Mouse (Mus musculus): ENCODE measurements at regions not wholly inside any gene's neighbourhood (a gene's known extent, or its start where the extent isn't known, plus 50 kb on each side); places are given as distances from the start of the nearest gene placed in this dataset.
"Not testable (repeated sequence)": the region's sequence is repeated elsewhere in the genome, so short reads cannot be mapped to it uniquely, and the experiment has no call there.

DNA sequence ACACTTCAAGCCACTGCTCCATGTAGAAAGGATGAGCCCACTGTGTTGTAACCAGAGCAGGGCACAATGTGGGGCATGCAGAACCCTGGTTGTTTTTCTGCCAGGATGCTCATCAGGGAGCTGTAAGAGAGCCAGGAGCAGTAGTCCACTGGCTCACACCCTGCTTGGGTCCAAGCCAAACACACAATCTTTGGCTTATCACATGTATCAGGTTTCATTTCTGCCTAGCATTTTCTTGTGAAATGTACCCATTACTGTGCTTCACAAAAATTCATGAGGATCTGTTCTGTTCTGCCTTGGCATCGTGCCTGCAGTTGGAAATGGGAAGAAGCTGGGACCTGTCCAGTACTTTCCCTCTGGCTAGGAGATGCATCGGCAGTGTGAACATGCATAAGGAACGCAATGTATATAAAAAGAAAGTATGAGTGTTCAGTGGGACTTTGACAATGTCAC is 491.6 kb upstream of the Igfbp3 start:
- 73% methylated on average over 3 of the region's 3 CpGs for WGBS (ENCODE audit: insufficient replicate concordance)

DNA sequence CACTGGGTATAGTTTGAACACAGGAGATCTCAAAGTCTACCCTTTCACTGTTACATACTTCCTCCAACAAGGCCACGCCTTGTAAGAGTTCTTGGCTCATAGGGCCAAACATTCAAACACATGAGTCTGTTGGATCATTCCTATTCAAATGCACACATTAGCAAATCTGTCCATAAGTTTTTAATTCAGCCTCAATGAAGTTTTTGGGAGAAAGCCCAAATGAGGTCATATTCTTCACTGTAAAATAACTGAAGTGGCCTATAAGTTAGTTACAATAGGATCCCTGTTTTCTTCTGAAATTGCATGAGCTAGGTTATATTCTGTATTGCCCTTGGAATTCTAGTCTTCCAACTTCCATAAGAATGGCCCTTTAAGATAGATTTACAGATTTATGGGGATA is 483.9 kb upstream of the Igfbp3 start:
- H3K36me3 ChIP-seq (ENCODE audit: control insufficient read depth, insufficient read depth, low read length), result no peaks in the 10 kb centered on the region
- no peak overlapping the region for H3K27ac ChIP-seq (ENCODE audit: low read depth, low read length)
- no peaks in the 10 kb centered on the region for H3K27me3 ChIP-seq (ENCODE audit: control insufficient read depth, insufficient read depth, low read length)
- 75% methylated on average over 1 of the region's 1 CpGs for WGBS (ENCODE audit: insufficient replicate concordance)
- H3K9ac ChIP-seq (ENCODE audit: low read depth, low read length), result no peak overlapping the region
- H3K4me3 ChIP-seq (ENCODE audit: low read depth, low read length), result no peak overlapping the region
- no peaks in the 10 kb centered on the region for H3K4me1 ChIP-seq (ENCODE audit: control insufficient read depth, insufficient read depth, low read length)
- no peak overlapping the region for H3K4me2 ChIP-seq
- H3K9me3 ChIP-seq (replicated peaks; ENCODE audit: control insufficient read depth, low read length), result no peaks in the 10 kb centered on the region; the same call in 1 of the 2 replicates
- no peak for ATAC-seq (replicated peaks; ENCODE audit: insufficient number of reproducible peaks, low FRiP score, low TSS enrichment)

More for the DNA sequence above, 491.6 kb upstream of the Igfbp3 start:
- Histone ChIP-seq H3K4me3 (ENCODE audit: low read depth, low read length) (no peak overlapping the region), H3K4me1 (ENCODE audit: control insufficient read depth, insufficient read depth, low read length) (no peaks in the 10 kb centered on the region), H3K4me2 (no peak overlapping the region), H3K27me3 (ENCODE audit: control insufficient read depth, insufficient read depth, low read length) (no peaks in the 10 kb centered on the region), H3K27ac (ENCODE audit: low read depth, low read length) (no peak overlapping the region), H3K9ac (ENCODE audit: low read depth, low read length) (no peak overlapping the region), H3K36me3 (ENCODE audit: control insufficient read depth, insufficient read depth, low read length) (no peaks in the 10 kb centered on the region), H3K9me3 (replicated peaks; ENCODE audit: control insufficient read depth, low read length) (no peaks in the 10 kb centered on the region)
- no peak for ATAC-seq (replicated peaks; ENCODE audit: insufficient number of reproducible peaks, low FRiP score, low TSS enrichment)

DNA sequence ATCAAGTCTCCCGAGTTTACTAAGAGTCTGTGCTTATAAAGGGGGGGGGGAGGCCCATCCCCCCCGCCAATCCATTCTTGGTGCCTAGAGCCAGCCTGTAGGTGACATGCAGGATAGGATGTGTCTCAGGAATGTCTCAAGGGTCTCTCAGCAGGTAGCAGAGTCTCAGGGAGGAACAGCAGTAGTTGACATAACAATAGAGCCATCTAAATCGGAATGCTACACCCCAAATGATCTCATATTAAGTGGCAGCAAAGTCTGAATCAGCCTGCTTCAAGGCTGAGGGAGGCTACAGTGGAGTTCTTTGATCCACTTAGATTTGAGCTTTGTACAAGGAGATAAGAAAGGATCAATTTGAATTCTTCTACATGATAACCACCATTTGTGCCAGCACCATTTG is 476.0 kb upstream of the Igfbp3 start:
- not testable (repeated sequence) for ATAC-seq (replicated peaks; ENCODE audit: insufficient number of reproducible peaks, low FRiP score, low TSS enrichment); H3K36me3 ChIP-seq (ENCODE audit: control insufficient read depth, insufficient read depth, low read length); H3K27ac ChIP-seq (ENCODE audit: low read depth, low read length); H3K27me3 ChIP-seq (ENCODE audit: control insufficient read depth, insufficient read depth, low read length); H3K4me3 ChIP-seq (ENCODE audit: low read depth, low read length); H3K4me1 ChIP-seq (ENCODE audit: control insufficient read depth, insufficient read depth, low read length); H3K9me3 ChIP-seq (replicated peaks; ENCODE audit: control insufficient read depth, low read length); H3K4me2 ChIP-seq; H3K9ac ChIP-seq (ENCODE audit: low read depth, low read length)
- 55% methylated on average over 3 of the region's 3 CpGs for WGBS (ENCODE audit: insufficient replicate concordance)

DNA sequence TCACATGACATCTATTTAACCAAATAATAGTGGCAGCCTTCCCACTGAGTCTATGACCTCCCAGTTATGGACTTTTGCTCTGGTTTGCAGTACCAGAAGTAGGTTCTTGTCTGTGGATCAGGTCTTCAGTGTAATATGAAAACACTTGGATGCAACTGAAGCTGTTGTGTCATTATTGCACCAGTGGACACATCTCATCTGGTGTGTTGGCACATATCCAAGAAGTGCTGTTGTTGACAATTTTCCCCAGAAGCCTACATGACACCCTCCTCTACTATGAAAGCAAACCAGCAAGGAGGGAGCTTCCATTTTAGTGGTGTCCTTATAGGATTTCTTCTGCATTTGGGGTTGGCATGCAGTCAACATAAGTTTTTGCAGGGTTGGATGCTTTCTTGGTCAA is 459.1 kb upstream of the Igfbp3 start:
- no peak for ATAC-seq (replicated peaks; ENCODE audit: insufficient number of reproducible peaks, low FRiP score, low TSS enrichment)
- H3K9me3 ChIP-seq (replicated peaks; ENCODE audit: control insufficient read depth, low read length), result no peaks in the 10 kb centered on the region
- no peaks in the 10 kb centered on the region for H3K27me3 ChIP-seq (ENCODE audit: control insufficient read depth, insufficient read depth, low read length)
- H3K36me3 ChIP-seq (ENCODE audit: control insufficient read depth, insufficient read depth, low read length), result no peaks in the 10 kb centered on the region
- no peaks in the 10 kb centered on the region for H3K4me1 ChIP-seq (ENCODE audit: control insufficient read depth, insufficient read depth, low read length)
- no peak overlapping the region for H3K4me3 ChIP-seq (ENCODE audit: low read depth, low read length)
- H3K4me2 ChIP-seq, result no peak overlapping the region
- H3K27ac ChIP-seq (ENCODE audit: low read depth, low read length), result no peak overlapping the region
- H3K9ac ChIP-seq (ENCODE audit: low read depth, low read length), result no peak overlapping the region

DNA sequence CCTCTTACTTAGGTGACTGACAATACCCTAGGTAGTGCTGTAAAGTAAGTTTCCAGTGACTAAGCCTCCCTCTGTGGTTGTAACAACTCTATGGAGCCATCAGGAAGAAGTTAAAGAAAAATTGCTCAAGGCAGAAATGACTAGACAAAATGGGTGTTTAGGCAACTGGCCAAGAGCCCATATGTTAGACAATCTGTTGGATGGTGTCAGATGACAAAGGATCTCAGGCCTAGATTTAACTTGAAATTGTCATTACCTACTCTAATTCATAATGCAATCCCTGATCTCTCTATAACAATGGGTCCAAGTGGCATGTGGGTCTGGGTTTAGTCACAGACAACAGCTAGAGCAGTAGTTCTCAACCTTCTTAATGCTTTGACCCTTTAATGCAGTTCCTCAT is 416.9 kb upstream of the Igfbp3 start:
- H3K36me3 ChIP-seq (ENCODE audit: control insufficient read depth, insufficient read depth, low read length), result no peaks in the 10 kb centered on the region
- no peaks in the 10 kb centered on the region for H3K4me1 ChIP-seq (ENCODE audit: control insufficient read depth, insufficient read depth, low read length)
- H3K27me3 ChIP-seq (ENCODE audit: control insufficient read depth, insufficient read depth, low read length), result no peaks in the 10 kb centered on the region
- no peak overlapping the region for H3K4me3 ChIP-seq (ENCODE audit: low read depth, low read length)
- no peak overlapping the region for H3K27ac ChIP-seq (ENCODE audit: low read depth, low read length)
- H3K4me2 ChIP-seq, result no peak overlapping the region
- H3K9ac ChIP-seq (ENCODE audit: low read depth, low read length), result no peak overlapping the region
- no peaks in the 10 kb centered on the region for H3K9me3 ChIP-seq (replicated peaks; ENCODE audit: control insufficient read depth, low read length)
- ATAC-seq (replicated peaks; ENCODE audit: insufficient number of reproducible peaks, low FRiP score, low TSS enrichment), result no peak

DNA sequence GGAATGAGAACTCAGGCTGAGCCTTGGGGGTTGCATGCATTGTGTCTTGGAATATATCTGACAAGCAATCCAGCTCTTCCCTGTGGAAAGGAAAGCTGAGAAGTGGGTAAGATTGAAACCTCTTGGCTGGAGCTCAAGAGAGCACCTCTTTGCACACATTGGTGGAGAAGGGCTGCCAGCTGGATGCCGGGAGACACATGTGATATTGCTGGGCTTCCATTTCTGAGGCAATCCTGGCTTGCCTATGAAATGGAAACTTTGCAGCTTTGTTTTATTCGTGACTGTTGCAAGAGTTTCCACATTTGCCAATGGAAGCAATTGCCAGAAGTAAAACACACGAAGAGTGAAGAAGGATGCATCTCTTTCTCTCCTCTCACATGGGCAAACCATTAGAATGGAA is 411.5 kb upstream of the Igfbp3 start:
- H3K27me3 ChIP-seq (ENCODE audit: control insufficient read depth, insufficient read depth, low read length), result no peaks in the 10 kb centered on the region
- ATAC-seq (replicated peaks; ENCODE audit: insufficient number of reproducible peaks, low FRiP score, low TSS enrichment), result no peak

DNA sequence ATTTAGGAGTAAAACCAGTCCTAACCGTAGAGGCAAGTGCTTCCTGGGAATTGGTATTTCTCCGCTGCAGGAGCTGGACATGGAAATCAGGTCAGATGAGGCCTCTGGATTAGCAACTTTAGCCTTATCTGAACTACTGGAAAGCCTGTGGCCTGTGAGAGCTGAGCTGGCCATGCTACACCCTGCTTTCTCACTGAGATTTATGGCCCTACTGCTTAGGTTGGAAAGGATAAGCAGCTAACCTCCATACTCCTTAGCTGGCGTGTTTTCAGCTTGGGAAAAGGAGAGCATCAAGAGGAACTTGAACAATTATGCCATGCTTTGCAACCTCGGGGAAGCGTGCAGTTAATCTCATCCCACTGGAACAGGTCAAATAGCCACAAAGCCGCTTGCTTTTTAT is 406.6 kb upstream of the Igfbp3 start:
- 74% methylated on average over 6 of the region's 6 CpGs for WGBS (ENCODE audit: insufficient replicate concordance)

More for the DNA sequence above, 411.5 kb upstream of the Igfbp3 start:
- Histone ChIP-seq H3K27ac (ENCODE audit: low read depth, low read length) (no peak overlapping the region), H3K36me3 (ENCODE audit: control insufficient read depth, insufficient read depth, low read length) (no peaks in the 10 kb centered on the region), H3K9me3 (replicated peaks; ENCODE audit: control insufficient read depth, low read length) (no peaks in the 10 kb centered on the region), H3K9ac (ENCODE audit: low read depth, low read length) (no peak overlapping the region), H3K4me2 (no peak overlapping the region), H3K4me1 (ENCODE audit: control insufficient read depth, insufficient read depth, low read length) (no peaks in the 10 kb centered on the region), H3K4me3 (ENCODE audit: low read depth, low read length) (no peak overlapping the region)
- 74% methylated on average over 3 of the region's 3 CpGs for WGBS (ENCODE audit: insufficient replicate concordance)

DNA sequence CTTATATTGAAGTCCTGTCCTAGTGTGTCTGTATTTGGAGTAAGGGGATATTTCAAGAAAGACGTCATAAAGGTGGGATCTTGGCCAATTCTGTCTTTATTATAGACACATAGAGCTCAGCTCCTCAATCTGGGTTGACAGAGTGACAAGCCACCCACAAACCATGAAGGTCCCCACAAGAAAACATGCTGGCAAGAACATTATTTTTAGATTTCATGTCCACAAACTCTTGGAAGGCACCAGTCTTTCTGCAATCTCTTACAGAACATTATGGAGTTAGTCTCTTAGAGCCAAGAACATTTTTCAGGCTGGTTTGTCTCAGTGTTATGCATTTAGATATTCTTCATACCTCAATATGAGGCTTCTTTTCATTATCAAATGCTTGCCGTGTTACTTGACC is 397.0 kb upstream of the Igfbp3 start:
- H3K9me3 ChIP-seq (replicated peaks; ENCODE audit: control insufficient read depth, low read length), result no peaks in the 10 kb centered on the region
- no peaks in the 10 kb centered on the region for H3K4me1 ChIP-seq (ENCODE audit: control insufficient read depth, insufficient read depth, low read length)
- no peak overlapping the region for H3K4me2 ChIP-seq
- no peak overlapping the region for H3K27ac ChIP-seq (ENCODE audit: low read depth, low read length)
- H3K9ac ChIP-seq (ENCODE audit: low read depth, low read length), result no peak overlapping the region
- H3K4me3 ChIP-seq (ENCODE audit: low read depth, low read length), result no peak overlapping the region
- WGBS (ENCODE audit: insufficient replicate concordance), result 85% methylated on average over 2 of the region's 2 CpGs
- H3K36me3 ChIP-seq (ENCODE audit: control insufficient read depth, insufficient read depth, low read length), result no peaks in the 10 kb centered on the region
- ATAC-seq (replicated peaks; ENCODE audit: insufficient number of reproducible peaks, low FRiP score, low TSS enrichment), result no peak
- H3K27me3 ChIP-seq (ENCODE audit: control insufficient read depth, insufficient read depth, low read length), result no peaks in the 10 kb centered on the region

More for the DNA sequence above, 406.6 kb upstream of the Igfbp3 start:
- H3K36me3 ChIP-seq (ENCODE audit: control insufficient read depth, insufficient read depth, low read length), result no peaks in the 10 kb centered on the region
- no peaks in the 10 kb centered on the region for H3K9me3 ChIP-seq (replicated peaks; ENCODE audit: control insufficient read depth, low read length)
- H3K27ac ChIP-seq (ENCODE audit: low read depth, low read length), result no peak overlapping the region
- H3K4me1 ChIP-seq (ENCODE audit: control insufficient read depth, insufficient read depth, low read length), result no peaks in the 10 kb centered on the region
- no peak for ATAC-seq (replicated peaks; ENCODE audit: insufficient number of reproducible peaks, low FRiP score, low TSS enrichment)
- no peak overlapping the region for H3K4me3 ChIP-seq (ENCODE audit: low read depth, low read length)
- H3K9ac ChIP-seq (ENCODE audit: low read depth, low read length), result no peak overlapping the region
- no peaks in the 10 kb centered on the region for H3K27me3 ChIP-seq (ENCODE audit: control insufficient read depth, insufficient read depth, low read length)
- no peak overlapping the region for H3K4me2 ChIP-seq

DNA sequence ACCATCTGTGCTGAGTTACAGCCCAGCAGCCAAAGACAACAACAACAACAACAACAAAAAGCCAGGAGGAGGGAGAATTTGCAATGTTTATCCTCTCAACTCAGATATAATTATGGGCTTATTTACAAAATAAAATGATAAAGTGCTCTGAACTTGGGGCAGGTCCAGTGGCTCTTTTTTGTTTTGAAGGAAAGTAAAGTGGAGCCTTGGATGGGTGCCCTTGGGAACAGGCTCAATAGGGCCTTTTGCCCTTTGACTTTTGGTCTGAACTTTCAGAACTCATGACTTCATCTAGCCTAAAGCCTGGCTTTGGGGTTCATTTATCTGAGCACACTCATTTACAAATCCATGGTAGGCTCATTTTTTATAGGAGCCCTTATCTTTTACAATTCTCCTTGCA is 396.2 kb upstream of the Igfbp3 start:
- no peak for ATAC-seq (replicated peaks; ENCODE audit: insufficient number of reproducible peaks, low FRiP score, low TSS enrichment)

More for the DNA sequence above, 396.2 kb upstream of the Igfbp3 start:
- H3K9me3 ChIP-seq (replicated peaks; ENCODE audit: control insufficient read depth, low read length), result no peaks in the 10 kb centered on the region
- H3K27me3 ChIP-seq (ENCODE audit: control insufficient read depth, insufficient read depth, low read length), result no peaks in the 10 kb centered on the region
- no peak overlapping the region for H3K4me3 ChIP-seq (ENCODE audit: low read depth, low read length)
- H3K4me1 ChIP-seq (ENCODE audit: control insufficient read depth, insufficient read depth, low read length), result no peaks in the 10 kb centered on the region
- H3K36me3 ChIP-seq (ENCODE audit: control insufficient read depth, insufficient read depth, low read length), result no peaks in the 10 kb centered on the region
- H3K9ac ChIP-seq (ENCODE audit: low read depth, low read length), result no peak overlapping the region
- H3K27ac ChIP-seq (ENCODE audit: low read depth, low read length), result no peak overlapping the region
- no peak overlapping the region for H3K4me2 ChIP-seq

Data from heart, embryonic 11.5 days (tissue).